Mouse (Mus musculus) adrenal gland, postnatal 36 days (tissue): ENCODE measurements around the gene Abcc3. TPM values are rescaled to one million over a fixed set of nuclear protein-coding genes. Genes with fewer than 3 reads are reported as not detected.

Experiments used
- DNase-seq, 2 experiments: peaks; one replicate each; pipeline ENCODE4 v3.0.0; 2021; ENCODE audit warnings: mixed read lengths in 1 of 2
- long read RNA-seq, 2 experiments: library from polyadenylated mRNA; stranded (forward); transcript quantifications; one replicate each; pipeline ENCODE4 v2.0.0; 2021; ENCODE audit warnings: borderline sequencing depth in 2 of 2
- total RNA-seq, 2 experiments: library from RNA; stranded (reverse); gene quantifications; 2 replicates each; pipeline ENCODE4 v1.2.3; 2021

Abcc3 gene
- total RNA-seq: 1 to 10 TPM; 3.8 to 7.4 TPM
- long read RNA-seq, experiment 1: 0 reads
- long read RNA-seq, experiment 2, partial matches to known transcripts: 1 of 1 reads
- long read RNA-seq, experiment 2, other reads (novel, unspliced or antisense): 0 of 1 reads

DNA sequence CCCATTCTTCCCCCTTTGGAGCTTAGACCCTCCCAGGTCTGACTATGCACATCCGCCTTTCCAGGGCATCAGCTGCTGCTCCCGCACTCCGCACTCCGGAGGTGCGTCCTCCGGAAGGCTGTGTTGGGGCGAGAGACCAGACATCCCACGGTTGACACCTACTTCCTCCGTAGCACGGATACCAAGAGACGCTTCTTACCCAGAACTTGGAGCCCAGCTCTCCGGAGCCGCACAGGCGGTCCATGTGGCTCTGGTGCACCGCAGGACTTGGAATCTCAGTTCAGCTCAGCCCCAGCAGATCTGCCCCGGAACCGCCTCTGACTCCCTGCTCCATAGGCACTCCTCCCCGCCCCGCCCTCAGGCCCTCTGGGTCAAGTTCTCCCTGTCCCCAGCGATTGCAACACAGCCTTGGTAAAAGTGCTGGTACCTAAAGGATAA lies at the start of gene Abcc3:
TSS of gene Abcc3 (minus strand) at position 326 of the 438 bp plus-strand sequence.
- DNase-seq: peak; percentile 78 to 87

DNA sequence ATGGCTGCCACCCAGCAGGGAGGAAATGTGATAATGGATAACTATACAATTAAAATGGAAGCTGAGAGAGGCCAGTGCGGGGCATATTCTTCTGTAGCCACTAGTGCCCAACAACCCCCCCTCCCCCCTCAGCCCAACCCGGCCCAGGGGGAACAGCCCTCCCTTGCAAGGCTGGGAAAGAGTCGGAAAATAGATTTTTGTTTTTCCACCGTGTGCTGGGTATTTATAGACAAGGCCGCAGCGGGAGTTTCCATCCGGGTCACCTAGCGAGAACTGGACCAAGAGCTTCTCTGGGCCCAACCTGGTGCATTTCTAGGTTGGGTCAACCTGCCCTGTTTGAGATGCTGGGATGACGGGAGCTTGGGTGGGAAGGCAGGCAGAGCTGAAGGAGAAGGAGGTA lies 49.0 kb upstream of the Abcc3 start:
- no peak for DNase-seq

DNA sequence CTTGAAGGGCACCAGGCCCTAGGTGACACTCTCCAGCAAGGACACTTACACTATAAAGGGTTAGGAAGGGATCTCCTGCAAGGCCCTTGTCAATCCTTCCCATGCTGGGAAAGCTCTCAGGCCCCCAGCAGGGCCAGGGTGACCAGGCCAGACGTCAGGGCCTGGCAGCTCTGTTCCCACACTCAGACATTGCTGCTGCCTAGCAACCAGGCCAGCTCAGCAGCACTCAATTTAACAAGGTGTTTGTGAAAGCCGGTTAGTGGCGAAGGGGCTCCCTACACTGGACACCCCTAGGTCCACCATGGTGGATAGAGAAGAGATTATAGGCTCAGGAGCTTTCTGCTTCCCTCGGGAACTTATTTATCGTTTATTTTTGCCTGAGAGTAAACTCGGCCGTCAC lies 48.3 kb upstream of the Abcc3 start:
- DNase-seq: no peak

DNA sequence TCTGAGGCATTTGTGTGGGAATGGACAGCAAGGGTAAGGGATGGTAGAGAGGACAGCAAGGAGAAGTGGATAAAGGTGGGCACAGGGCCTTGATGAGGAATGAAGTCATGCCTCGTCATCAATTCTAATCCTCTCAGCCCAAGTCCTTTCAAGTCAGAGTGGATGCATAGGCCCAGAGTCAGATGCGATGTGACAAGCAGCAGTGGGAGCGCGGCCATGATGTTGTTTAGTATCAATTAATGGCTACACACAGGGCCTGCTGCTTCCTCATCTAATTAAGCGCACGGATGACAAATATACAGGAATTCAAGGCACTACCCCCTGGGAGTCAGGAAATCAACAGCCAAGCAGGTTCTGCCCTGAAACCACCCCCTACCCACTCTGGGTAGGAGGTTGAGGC lies 47.6 kb upstream of the Abcc3 start:
- no peak for DNase-seq

DNA sequence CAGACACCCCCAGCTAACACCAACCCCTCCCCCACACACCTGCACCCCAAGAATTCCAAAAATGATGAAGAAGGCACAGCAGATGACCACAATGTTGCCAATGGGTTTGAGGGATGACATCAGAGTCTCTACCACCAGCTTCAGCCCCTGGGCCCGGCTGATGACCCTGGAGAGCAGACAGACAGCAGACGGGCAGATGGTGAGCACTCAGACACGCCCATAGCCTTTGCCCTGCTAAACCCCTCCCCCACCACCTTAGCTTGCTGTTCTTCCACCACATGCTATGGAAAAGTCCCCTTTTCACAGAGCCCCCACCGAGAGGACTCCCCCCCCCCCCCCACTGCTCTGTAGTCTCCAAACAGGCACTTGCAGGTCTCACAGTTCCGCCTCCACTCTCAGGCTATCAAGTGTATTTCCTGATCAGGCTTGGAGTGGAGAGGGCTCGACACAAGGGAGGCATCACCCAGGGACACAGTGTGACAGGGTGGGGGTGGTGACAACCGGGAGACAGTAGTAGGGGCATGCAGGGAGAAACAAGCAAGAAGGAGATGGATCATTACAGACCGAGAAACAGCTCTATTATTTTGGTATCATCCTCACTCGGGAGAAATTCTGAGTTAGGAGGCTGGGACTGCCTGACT lies 36.3 kb upstream of the Abcc3 start:
- no peak for DNase-seq

DNA sequence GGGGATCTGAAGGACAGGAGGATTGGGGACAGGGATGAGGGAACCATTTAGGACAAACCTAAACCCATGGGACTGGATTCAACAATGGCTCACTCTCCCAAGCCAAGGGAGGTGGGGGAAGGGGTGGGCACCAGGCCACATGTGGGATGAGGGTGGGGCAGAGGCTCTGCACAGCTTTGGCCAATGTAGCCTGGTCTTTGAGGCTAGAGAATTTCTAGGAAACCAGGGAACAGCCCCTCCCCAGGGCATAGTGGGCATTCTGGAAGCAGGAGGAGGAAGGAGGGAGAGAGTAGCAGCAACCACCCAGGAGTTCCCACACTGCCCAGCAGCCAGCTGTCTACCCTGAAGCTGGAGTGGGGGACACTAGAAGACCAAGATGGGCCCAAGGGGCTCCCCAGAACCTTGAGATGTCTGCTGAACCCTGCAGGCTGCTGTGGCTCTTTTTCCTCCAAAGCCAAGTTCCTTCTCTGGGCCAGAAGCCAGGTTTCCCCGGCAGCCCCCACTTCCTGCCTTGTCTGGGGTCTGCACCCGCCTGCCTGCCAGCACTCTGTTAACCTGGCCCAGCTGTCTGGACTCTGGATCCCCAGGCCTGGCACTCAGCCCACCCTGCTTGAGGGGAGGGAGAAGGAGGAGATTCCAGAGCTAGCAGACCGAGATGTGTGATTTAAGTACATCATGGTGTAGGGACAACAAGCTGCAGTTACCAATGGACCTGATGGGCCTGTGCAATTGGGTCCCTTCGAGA lies 35.5 kb upstream of the Abcc3 start:
- peak; percentile 43 to 52 for DNase-seq

DNA sequence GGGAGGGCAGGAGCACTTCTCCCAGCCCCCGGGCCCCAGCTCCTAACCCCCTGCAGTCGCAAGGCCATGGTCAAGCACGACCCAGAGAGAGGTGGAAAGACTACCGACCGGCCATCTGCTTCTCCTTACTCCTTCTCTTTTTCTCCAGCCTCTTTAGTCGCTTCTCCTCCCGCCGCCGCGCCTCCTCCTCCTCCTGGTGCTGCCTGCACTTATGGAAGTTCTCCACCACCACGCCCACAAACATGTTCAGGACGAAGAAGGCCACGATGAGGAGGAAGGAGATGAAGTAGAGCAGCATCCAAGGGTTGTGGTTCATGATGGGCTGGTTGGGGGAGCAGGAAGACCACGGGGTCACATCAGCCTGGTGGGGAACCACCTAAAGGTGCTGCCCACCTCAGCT lies 32.9 kb upstream of the Abcc3 start:
- DNase-seq: no peak

DNA sequence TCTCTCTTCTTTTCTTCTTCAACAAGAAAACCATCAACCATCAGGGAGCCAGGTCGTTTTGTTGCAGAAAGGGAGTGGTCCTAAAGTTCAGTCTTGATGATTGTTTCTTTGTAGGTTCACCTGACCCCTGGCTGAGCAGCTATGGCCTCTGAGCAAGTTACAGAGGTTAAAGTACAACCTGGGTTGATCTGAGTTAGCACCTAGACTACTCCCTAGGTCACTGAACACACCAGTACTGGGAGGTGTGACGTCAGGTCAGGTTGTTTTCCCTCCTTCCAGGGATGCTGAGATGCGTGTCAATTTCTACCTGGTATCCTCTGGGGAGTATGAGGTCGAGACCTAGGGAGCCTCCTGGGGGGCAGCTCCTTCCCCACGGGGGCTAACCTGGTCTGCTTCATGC lies 32.4 kb upstream of the Abcc3 start:
- DNase-seq: no peak

DNA sequence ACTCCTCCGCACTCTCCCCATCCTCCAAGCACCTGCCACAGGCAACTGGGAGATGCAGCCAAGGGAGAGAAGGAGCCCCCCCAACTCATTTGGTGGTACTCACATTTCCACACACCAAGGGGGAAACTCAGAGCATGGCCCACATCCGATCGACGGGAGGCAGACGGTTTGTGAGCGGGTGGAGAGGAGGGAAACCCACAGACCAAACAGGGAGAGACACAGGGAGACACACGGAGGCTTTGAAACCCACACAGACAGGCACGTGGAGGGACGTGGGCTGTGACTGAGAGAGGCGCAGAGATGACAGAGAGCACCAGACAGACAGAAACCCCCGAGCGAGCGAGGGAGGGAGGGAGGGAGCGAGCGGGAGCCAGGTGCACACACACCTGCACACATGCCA lies 31.6 kb upstream of the Abcc3 start:
- DNase-seq: no peak

DNA sequence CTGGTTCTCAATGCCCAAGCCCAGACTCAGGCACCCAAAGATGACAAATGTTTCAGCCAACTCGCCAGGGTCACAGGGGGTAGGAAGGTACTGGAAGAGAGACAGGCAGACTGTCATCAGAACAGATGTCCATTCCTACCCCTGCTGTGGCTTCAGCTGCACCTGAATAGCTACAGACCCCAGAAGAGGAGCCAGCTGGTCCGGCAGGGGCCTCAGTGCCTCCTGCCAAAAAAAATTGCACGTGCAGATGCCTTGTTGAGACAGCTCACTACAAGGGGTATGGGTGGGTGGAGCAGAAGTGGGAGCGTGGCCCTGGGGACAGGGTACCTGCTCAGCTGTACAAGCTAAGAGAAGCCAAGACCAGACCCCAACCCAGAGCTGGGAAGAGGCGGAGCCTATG lies 31.1 kb upstream of the Abcc3 start:
- DNase-seq: no peak

DNA sequence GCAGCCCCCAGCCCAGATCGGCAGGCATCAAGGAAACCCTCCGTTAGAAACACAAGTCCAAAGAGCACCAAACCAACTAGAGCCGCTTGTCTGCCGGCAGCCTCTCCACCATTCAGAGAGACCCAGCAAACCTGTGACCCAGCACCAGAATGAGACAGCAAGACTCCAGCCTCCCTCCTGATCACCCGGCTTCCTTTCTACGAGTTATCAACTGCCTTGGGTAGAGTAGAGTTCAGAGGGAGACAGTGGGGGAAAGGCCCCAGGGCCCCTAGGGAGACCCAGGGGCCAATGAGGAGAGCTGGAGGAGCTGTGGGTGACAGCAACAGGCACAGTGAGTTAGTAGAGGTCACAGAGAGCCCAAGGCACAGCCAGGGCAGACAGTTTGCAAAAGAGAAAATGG lies 28.2 kb upstream of the Abcc3 start:
- DNase-seq: no peak

DNA sequence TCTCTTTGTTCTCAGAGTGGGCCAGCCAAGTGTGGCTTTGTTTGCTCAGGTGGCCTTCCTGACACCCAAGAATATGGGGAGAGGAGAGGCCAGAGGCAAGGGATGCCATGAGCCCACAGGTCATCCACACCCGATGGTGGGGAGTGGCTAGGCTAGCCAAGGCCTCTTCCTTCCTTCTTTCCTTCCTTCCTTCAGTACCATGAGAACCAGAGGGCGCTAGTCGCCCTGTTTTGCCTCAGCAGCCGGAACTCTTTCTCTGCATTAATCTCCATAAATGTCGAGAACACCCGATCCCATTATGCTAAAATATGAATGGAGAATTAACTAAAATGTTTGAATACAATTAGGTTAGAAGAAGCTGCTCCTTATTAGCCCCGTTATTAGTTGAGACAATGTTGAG lies 27.5 kb upstream of the Abcc3 start:
- DNase-seq: peak; percentile 44 to 62

DNA sequence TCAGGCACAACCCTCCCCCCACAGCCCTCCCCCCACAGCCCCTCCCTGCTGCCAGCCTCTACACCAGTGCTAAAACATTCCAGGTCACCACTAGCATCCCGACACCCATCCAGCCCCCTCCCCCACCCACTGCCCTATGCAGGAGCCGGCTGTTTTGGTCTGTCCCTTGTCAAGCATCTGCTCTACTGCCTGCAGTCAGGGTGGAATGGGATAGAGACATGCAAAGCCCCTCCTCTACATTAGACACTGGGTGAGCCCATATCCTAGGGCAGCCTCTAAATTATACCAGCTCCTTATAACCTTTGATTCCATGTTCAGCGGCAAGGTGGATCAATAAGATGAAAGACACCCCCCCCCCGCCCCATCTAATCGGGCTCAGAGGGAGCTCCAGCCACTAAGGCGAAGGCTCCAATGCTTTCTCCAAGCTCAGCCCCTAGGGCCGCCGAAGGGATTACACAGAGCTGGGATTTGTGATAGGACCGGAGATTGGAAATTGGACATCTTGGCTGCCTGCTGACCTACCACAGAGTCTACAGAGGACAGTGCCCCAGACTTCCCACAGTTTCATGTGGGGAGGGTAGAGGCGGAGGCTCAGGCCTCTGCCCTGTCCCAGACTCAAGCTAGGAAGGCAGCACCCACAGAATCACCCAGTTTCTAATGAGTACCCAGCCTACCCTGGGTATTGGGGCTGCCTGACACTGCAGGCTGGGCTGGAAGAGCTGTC lies 26.4 kb upstream of the Abcc3 start:
- no peak for DNase-seq

DNA sequence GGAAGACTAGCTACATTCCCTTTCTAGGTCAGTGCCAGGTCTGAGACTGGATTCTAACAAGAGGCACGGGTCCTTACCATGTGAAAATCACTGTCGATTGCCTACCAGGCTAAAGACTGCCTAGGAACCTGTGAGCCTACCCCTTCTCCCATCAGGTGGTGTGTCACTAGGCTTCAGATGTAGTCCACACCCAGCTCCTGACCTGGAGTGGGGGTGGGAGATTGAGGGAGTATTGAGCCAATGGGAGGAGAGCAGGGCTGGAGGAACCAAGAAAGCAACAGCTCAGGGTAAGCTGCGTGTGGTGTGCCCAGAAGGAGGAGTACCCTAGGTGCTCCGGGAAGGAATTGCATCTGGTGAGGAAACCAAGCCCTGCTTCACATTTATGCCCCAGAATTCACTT lies 21.2 kb upstream of the Abcc3 start:
- no peak for DNase-seq

DNA sequence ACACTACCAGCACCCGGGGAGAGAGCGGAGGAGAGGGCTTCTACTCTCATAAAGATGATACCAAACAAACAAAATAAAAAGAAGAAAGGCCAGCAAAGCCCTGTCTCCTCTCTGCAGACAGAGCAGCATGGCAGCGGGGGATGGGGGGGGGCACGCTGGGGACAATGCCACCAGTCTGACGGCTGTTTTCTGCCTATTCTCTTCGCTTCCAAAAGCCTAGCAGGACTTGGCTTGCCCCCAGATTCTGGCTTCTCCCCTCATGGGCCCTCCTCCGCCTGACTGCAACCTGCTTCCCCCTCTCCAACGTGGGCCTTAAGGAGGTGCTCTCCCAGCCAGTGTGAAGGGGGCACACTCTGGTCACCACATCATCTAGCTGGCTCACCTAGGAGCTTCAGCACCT lies 20.7 kb upstream of the Abcc3 start:
- no peak for DNase-seq

DNA sequence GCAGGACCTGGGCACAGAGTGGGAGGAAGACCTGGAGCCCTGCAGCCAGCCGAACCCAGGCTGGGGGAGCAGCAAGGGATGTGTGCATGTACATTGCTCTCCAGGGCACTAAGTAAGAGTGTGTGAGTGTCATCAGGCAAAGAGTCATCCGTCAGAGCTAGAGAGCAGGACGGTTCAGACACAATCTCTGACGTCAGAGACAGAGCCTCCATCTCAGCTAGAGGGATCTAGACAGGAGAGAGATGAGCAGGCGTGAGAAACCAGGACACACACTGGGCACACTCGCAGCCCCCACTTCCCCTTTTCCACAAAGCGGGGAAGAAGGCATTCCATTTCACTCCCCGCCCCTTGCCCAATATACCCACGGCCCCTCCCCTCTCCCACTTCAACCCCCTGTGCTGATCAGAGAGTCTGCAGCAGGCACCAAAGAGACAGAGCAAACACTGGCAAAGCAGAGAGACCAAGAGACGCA lies 20.2 kb upstream of the Abcc3 start:
- DNase-seq: no peak

DNA sequence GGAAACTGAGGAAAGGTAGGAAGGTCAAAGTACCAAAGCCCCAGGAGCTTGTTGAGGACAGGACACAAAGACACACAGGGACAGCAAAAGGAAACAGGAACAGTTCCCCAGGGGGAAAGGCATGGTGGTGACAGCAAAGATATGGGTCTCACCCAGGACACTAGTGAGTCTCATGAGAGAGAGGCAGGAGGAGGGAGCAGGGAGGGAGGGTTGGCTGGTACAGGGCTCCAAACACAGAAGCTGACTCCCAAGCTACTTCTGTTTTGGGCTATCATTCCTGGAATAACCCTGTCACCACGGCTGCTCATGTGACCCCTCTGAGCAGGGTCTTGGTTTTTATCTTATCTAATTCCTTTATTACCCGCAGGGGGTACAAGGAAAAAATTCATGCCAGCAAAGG lies 19.8 kb upstream of the Abcc3 start:
- DNase-seq: no peak

DNA sequence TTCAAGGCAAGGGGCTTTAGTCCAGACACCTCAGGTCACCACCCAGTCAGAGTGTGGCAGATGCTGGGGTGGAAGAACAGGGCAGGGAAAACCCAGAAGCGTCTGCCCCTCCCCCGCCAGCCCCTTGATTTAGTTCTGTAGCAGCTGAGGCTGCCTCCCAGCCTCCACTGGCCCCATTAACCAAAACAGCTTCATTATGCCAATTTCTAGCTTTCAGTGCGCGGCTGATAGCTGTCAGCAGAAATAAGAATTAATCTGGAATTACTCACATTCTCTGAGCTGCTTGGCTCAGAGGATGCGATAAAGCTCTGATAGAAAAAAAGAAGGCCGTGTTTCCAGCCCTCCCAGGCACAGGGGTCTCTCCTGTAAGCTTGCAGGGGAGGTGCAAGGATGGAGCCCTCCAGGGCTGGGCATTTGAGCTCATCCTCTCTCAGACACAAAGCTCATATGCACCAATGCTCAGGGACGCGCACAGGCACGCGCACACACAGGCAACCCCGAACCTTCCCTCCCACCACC lies 15.1 kb upstream of the Abcc3 start:
- no peak for DNase-seq

DNA sequence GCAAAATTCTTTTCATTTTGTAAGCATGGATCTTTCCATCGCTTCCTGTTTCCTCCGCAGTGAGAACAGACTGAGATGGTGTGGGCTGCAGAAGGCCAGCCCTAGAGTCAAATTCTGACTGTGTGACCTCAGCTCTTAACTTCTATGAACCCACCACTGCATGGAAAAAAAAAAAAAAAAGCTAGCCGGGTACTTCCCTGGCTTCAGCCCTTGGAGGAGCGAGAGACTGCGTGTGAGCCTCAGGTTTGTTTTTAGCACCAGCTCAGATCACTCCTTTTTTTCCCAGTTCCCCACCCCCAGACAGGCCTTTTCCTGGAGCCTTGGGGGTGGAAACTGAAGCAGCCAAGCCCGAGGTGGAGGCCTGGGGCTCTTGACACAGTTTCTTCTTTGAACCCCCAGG lies 12.6 kb upstream of the Abcc3 start:
- no peak for DNase-seq

DNA sequence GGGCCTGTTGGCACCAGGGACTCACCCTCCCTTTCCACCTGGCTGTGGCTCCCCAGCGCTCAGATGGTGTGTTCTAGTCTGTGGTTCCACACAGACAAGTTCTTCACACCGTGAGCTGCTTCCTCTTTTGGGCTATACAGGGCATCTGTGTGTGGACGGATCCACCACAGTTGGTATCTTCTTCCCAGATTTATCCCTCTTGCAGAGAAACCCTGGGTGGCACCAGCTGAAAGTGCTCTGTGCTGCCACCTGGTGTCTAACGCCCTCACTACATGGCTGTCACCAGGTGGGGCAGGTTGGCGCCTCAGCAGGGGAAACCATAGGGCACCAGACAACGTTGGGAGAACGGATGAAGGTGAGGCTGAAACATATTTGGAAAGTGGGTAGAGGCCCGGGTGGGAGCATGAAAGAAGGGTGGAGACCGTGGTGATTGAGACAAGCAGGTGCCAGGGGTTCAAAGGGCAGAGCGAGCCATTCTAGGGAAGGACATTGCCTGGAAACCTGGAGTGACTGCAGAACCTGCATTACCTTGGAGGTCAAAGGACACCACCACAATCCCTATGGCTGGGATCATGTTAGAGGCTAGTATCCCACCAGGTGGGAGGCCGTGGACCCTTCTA lies 12.0 kb upstream of the Abcc3 start:
- DNase-seq: peak; percentile 85 to 89

DNA sequence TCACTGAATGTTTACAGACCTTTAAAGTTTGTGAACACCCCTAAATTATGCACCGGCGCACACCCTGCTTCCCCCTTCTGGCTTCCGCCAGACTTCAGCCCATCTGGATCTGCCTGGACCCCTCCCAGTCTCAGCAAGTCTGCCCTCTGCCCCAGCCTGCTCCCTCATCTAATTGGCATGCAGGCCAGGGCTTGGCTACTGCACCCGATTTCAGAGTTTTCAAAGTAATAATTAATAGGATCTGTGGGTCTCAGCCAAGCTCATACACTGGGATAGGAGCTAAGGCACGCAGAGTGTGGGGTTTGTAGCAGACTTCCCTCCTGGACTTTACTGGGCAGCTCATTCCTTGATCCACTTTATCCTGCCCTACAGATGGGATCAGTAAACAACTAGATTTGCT lies 11.4 kb upstream of the Abcc3 start:
- DNase-seq: no peak

DNA sequence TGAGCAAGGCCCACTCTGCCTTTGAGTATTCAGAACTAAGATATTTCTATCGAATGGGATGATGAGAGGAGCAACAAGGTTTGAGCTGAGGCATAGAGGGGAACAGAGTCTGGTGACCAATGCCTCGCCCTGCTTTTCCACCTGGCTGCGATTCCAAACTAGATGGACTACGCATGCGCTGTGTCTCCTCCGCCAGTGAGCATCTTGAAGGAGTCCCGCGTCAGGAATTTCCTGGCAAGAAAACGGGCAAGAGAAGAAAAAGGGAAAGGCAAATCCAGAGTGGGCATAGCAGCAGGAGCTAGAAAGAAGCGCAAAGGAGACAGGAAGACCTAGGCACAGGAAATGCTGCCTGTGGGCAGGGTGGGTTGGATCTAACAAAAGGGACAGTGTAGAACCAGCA lies 11.0 kb upstream of the Abcc3 start:
- no peak for DNase-seq
